Mouse (Mus musculus): ENCODE results near the gene Kcmf1. TPM values are rescaled to one million over a fixed set of nuclear protein-coding genes. Genes with fewer than 3 reads are reported as not detected.

Kcmf1 gene
- polyA plus RNA-seq (2015; fragmentation: Nextera tagmentation; extraction: Ambion mirVana) = 48.9 and 49.5 TPM in 2 replicates

DNA sequence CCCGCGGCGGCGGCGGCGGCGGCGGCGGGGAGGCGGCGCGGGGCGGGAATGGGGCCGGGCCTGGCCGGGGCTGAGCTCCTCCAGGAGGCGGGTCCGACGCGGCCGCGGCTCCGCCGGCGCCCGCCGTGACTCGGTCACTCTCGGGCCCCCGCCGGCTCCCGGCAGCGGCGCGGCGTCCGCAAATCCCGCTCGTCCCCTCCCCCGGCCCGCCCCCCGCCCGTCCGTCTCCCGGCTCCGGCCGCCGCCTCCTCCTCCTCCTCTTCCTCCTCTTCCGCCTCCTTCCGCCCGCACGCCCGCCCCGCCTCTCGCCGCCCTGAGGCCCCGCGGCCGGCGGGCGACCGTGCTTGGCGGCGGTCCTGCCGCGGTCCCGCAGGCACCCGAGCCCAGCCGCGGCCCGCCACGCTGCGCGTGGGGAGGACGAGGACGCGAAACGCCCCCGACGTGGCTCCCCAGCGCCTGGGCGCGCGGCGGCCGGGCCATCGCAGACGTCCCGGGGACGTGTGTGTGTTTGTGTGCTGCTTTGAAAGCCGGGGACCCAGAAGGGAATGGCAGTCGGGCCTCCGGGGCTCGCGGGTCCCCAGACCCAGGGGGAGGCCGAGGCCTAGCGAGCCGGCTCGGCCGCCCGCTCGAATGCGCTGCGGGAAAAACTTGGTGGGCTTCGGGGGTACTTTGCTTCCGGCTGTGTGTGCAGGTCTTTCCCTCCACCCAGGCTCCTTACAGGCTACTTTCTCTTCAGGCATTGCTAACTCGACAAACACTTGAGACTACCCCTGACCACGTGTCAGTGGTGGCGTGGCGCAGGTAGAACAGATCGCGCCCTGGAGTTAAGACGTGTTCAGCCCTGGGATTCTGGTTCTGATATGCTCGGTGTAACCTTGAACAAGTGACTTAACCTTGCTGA lies at the start of gene Kcmf1:
Gene Kcmf1 (minus strand): TSS at position 199 of the 901 bp plus-strand sequence.
- no peaks in the 10 kb centered on the region for H3K9me3 ChIP-seq (ENCODE audit: control insufficient read depth, low read length)
- under 1% methylated on average over 55 of the region's 113 CpGs for WGBS
- H3K9ac ChIP-seq (ENCODE audit: low read length) = peak within 1 kb of the TSS; percentile 99
- DNase-seq (ENCODE audit: low spot score) = peak; percentile 89
- H3K27me3 ChIP-seq (ENCODE audit: control insufficient read depth, insufficient read depth, low read length) = no peaks in the 10 kb centered on the region
- TF ChIP-seq CTCF (IDR thresholded peaks at IDR 0.05; ENCODE audit: low read depth) = no peak
- TF ChIP-seq EP300 (optimal IDR thresholded peaks at IDR 0.05) = no peak
- 0 out of 2 replicates have a peak, but pooled peaks cover 2% of the 10 kb centered on the region for H3K4me1 ChIP-seq (replicated peaks; ENCODE audit: control insufficient read depth, insufficient read depth)
- H3K4me3 ChIP-seq (ENCODE audit: low read depth, low read length) = peak within 1 kb of the TSS; percentile 97
- peak; percentile 86 for ATAC-seq (ENCODE audit: low FRiP score, low TSS enrichment)
- peak within 1 kb of the TSS; percentile 100 for H3K27ac ChIP-seq (replicated peaks)
- no peaks in the 10 kb centered on the region for H3K36me3 ChIP-seq (ENCODE audit: control insufficient read depth, insufficient read depth, low read length)
- peak within 1 kb of the TSS; percentile 70 for H3K4me2 ChIP-seq (replicated peaks; ENCODE audit: low read depth)

- WGBS = 62% methylated on average over 9 of the region's 9 CpGs
- Histone ChIP-seq H3K9me3 (ENCODE audit: control insufficient read depth, low read length) (no peaks in the 10 kb centered on the region), H3K27me3 (ENCODE audit: control insufficient read depth, insufficient read depth, low read length) (no peaks in the 10 kb centered on the region), H3K9ac (ENCODE audit: low read length) (no peak overlapping the region), H3K4me3 (ENCODE audit: low read depth, low read length) (no peak overlapping the region), H3K4me1 (replicated peaks; ENCODE audit: control insufficient read depth, insufficient read depth) (no peaks in the 10 kb centered on the region), H3K36me3 (ENCODE audit: control insufficient read depth, insufficient read depth, low read length) (no peaks in the 10 kb centered on the region), H3K4me2 (replicated peaks; ENCODE audit: low read depth) (no peak overlapping the region), H3K27ac (replicated peaks) (no peak overlapping the region)
- TF ChIP-seq CTCF (IDR thresholded peaks at IDR 0.05; ENCODE audit: low read depth) (no peak), EP300 (optimal IDR thresholded peaks at IDR 0.05) (no peak)
- ATAC-seq (ENCODE audit: low FRiP score, low TSS enrichment) (no peak), DNase-seq (ENCODE audit: low spot score) (no peak)
These were observed 49.5 kb upstream of the Kcmf1 start for GRCm38 (mm10) chr6:72949161-72949756.

- H3K36me3 ChIP-seq (ENCODE audit: control insufficient read depth, insufficient read depth, low read length) = no peaks in the 10 kb centered on the region
- DNase-seq (ENCODE audit: low spot score) = no peak
- WGBS = 89% methylated on average over 3 of the region's 3 CpGs
- H3K27me3 ChIP-seq (ENCODE audit: control insufficient read depth, insufficient read depth, low read length) = no peaks in the 10 kb centered on the region
- no peaks in the 10 kb centered on the region for H3K4me1 ChIP-seq (replicated peaks; ENCODE audit: control insufficient read depth, insufficient read depth)
- no peak overlapping the region for H3K4me3 ChIP-seq (ENCODE audit: low read depth, low read length)
- H3K4me2 ChIP-seq (replicated peaks; ENCODE audit: low read depth) = no peak overlapping the region
- no peak overlapping the region for H3K27ac ChIP-seq (replicated peaks)
- no peaks in the 10 kb centered on the region for H3K9me3 ChIP-seq (ENCODE audit: control insufficient read depth, low read length)
- TF ChIP-seq EP300 (optimal IDR thresholded peaks at IDR 0.05) (no peak), CTCF (IDR thresholded peaks at IDR 0.05; ENCODE audit: low read depth) (no peak)
- H3K9ac ChIP-seq (ENCODE audit: low read length) = no peak overlapping the region
- no peak for ATAC-seq (ENCODE audit: low FRiP score, low TSS enrichment)
These were observed 48.6 kb upstream of the Kcmf1 start for GRCm38 (mm10) chr6:72948392-72948791.

GRCm38 (mm10) chr6:72947960-72948359 lies 48.2 kb upstream of the Kcmf1 start:
- DNase-seq (ENCODE audit: low spot score) = no peak
- Histone ChIP-seq H3K27ac (replicated peaks) (no peak overlapping the region), H3K4me2 (replicated peaks; ENCODE audit: low read depth) (no peak overlapping the region), H3K9ac (ENCODE audit: low read length) (no peak overlapping the region), H3K9me3 (ENCODE audit: control insufficient read depth, low read length) (no peaks in the 10 kb centered on the region), H3K36me3 (ENCODE audit: control insufficient read depth, insufficient read depth, low read length) (no peaks in the 10 kb centered on the region), H3K4me1 (replicated peaks; ENCODE audit: control insufficient read depth, insufficient read depth) (no peaks in the 10 kb centered on the region), H3K4me3 (ENCODE audit: low read depth, low read length) (no peak overlapping the region), H3K27me3 (ENCODE audit: control insufficient read depth, insufficient read depth, low read length) (no peaks in the 10 kb centered on the region)
- 76% methylated on average over 6 of the region's 6 CpGs for WGBS
- ATAC-seq (ENCODE audit: low FRiP score, low TSS enrichment) = no peak
- no peak for TF ChIP-seq CTCF (IDR thresholded peaks at IDR 0.05; ENCODE audit: low read depth)
- no peak for TF ChIP-seq EP300 (optimal IDR thresholded peaks at IDR 0.05)

DNA sequence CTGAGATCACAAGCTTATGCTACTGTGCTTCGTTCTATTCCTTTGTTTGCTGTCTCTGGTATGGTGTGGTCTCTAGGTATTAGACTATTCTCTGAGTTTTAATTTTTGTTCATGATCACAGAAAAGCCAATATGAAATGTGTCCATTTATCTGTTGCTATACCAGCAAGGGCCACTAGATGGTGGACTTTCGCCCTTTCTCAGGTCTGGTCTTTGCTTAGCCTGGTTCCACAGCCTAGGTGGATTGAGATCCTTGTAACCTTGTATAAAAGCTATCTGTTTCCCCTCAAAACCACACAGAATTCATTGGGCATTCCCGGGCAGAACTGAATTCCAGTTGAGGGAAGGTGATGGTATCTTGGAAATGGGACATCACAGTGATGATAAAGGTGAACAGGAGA lies 40.7 kb upstream of the Kcmf1 start:
- H3K9ac ChIP-seq (ENCODE audit: low read length) = no peak overlapping the region
- no peak overlapping the region for H3K27ac ChIP-seq (replicated peaks)
- no peaks in the 10 kb centered on the region for H3K4me1 ChIP-seq (replicated peaks; ENCODE audit: control insufficient read depth, insufficient read depth)
- no peak for ATAC-seq (ENCODE audit: low FRiP score, low TSS enrichment)
- H3K27me3 ChIP-seq (ENCODE audit: control insufficient read depth, insufficient read depth, low read length) = no peaks in the 10 kb centered on the region
- no peaks in the 10 kb centered on the region for H3K9me3 ChIP-seq (ENCODE audit: control insufficient read depth, low read length)
- no peak overlapping the region for H3K4me2 ChIP-seq (replicated peaks; ENCODE audit: low read depth)
- no peaks in the 10 kb centered on the region for H3K36me3 ChIP-seq (ENCODE audit: control insufficient read depth, insufficient read depth, low read length)
- WGBS = 7% methylated on average over 3 of the region's 3 CpGs
- peak; percentile 61 for DNase-seq (ENCODE audit: low spot score)
- no peak for TF ChIP-seq EP300 (optimal IDR thresholded peaks at IDR 0.05)
- peak; percentile 97 for TF ChIP-seq CTCF (IDR thresholded peaks at IDR 0.05; ENCODE audit: low read depth)
- no peak overlapping the region for H3K4me3 ChIP-seq (ENCODE audit: low read depth, low read length)

DNA sequence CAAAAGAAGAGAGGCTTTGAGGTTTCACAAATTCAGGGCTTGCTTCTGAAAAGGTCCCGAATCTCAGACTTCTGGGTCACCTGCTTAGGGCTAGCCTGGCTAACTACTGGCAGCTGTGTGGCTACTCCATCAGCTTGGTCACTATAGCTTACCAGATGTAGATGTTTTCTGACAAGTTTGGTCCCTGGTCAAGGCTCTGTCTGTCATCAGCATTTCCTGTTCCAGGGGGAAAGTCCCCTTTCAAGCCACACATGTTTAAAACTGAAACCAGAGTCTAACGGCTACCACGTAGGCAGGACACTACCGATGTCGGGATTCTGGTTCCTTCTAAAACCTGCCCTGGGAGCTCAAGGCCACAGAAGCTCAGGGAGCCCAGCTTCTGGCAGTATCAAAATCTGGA lies 38.1 kb upstream of the Kcmf1 start:
- DNase-seq (ENCODE audit: low spot score) (no peak), ATAC-seq (ENCODE audit: low FRiP score, low TSS enrichment) (no peak)
- Histone ChIP-seq H3K27ac (replicated peaks) (no peak overlapping the region), H3K9ac (ENCODE audit: low read length) (no peak overlapping the region), H3K9me3 (ENCODE audit: control insufficient read depth, low read length) (no peaks in the 10 kb centered on the region), H3K4me1 (replicated peaks; ENCODE audit: control insufficient read depth, insufficient read depth) (no peaks in the 10 kb centered on the region), H3K36me3 (ENCODE audit: control insufficient read depth, insufficient read depth, low read length) (no peaks in the 10 kb centered on the region), H3K4me3 (ENCODE audit: low read depth, low read length) (no peak overlapping the region), H3K4me2 (replicated peaks; ENCODE audit: low read depth) (peak overlapping the region; percentile 8; the same call in 1 of the 2 replicates), H3K27me3 (ENCODE audit: control insufficient read depth, insufficient read depth, low read length) (no peaks in the 10 kb centered on the region)
- WGBS = 62% methylated on average over 5 of the region's 5 CpGs
- TF ChIP-seq EP300 (optimal IDR thresholded peaks at IDR 0.05) = no peak
- no peak for TF ChIP-seq CTCF (IDR thresholded peaks at IDR 0.05; ENCODE audit: low read depth)

Data from stomach, postnatal 0 days (tissue).